Mouse (Mus musculus) heart, postnatal 0 days (tissue): Measurements from ENCODE around the gene Arl15. TPM values are rescaled to one million over a fixed set of nuclear protein-coding genes. Genes with fewer than 3 reads are reported as not detected.

ENCODE experiments used
- ATAC-seq: fragments of 200-750 bp; cut with Nextera tagmentation; 2 replicates; pipeline ENCODE4 v1.8.0; 2017; ENCODE audit warnings: low read depth, moderate number of reproducible peaks, moderate library complexity; ENCODE audit not compliant: insufficient read depth
- DNase-seq: peaks from one replicate; pipeline ENCODE4 v3.0.0-alpha.2; 2016; ENCODE audit warnings: low spot score
- H3K27ac ChIP-seq: fragments of 300-500 bp; sonication (generic); 2 replicates; pipeline ENCODE4 v1.5.1; 2014; ENCODE audit warnings: low read depth, mild to moderate bottlenecking
- H3K27me3 ChIP-seq: fragments of 300-500 bp; sonication (generic); 2 replicates; pipeline ENCODE4 v1.6.1; 2014; ENCODE audit warnings: low read length, mixed read lengths; ENCODE audit not compliant: control insufficient read depth, insufficient read depth
- H3K36me3 ChIP-seq: fragments of 300-500 bp; sonication (generic); replicated peaks from 2 replicates; pipeline ENCODE4 v1.6.1; 2014; ENCODE audit warnings: low read length, mixed read lengths; ENCODE audit not compliant: control insufficient read depth, insufficient read depth
- H3K4me1 ChIP-seq: fragments of 300-500 bp; sonication (generic); 2 replicates; pipeline ENCODE4 v1.6.1; 2014; ENCODE audit warnings: antibody characterized with exemption; ENCODE audit not compliant: control insufficient read depth, insufficient read depth
- H3K4me2 ChIP-seq: fragments of 300-500 bp; sonication (generic); 2 replicates; pipeline ENCODE4 v1.6.1; 2014; ENCODE audit warnings: low read depth, mild to moderate bottlenecking, low read length, moderate library complexity
- H3K4me3 ChIP-seq: fragments of 300-500 bp; sonication (generic); 2 replicates; pipeline ENCODE4 v1.5.1; 2014; ENCODE audit warnings: low read depth, low read length
- H3K9ac ChIP-seq: fragments of 300-500 bp; sonication (generic); replicated peaks from 2 replicates; pipeline ENCODE4 v1.6.1; 2014; ENCODE audit warnings: low read depth, low read length, mixed read lengths
- H3K9me3 ChIP-seq: fragments of 300-500 bp; sonication (generic); replicated peaks from 2 replicates; pipeline ENCODE4 v1.6.1; 2016; ENCODE audit warnings: low read length; ENCODE audit not compliant: control insufficient read depth
- CTCF ChIP-seq: IDR thresholded peaks from 2 replicates; pipeline ENCODE4 v1.5.1; 2016; ENCODE audit warnings: antibody characterized with exemption, control low read depth, low read depth
- EP300 ChIP-seq: IDR thresholded peaks from 2 replicates; pipeline ENCODE4 v1.6.1; 2016; ENCODE audit warnings: antibody characterized with exemption, low read depth
- WGBS: fragments of 180-500 bp; shearing (Covaris S2); extraction: QIAGEN DNeasy Blood & Tissue Kit; methylation state at CpG from one replicate; pipeline ENCODE4 v1.1.7; 2014; 5-methylcytosine and 5-hydroxymethylcytosine counted together
- polyA plus RNA-seq: library from polyadenylated mRNA; unstranded; fragments of >200 nt; fragmentation: Nextera tagmentation; extraction: Ambion mirVana; gene quantifications from 2 replicates; pipeline ENCODE4 v1.2.1, GENCODE M21; 2015
- total RNA-seq: library from RNA; depleted of rRNA; stranded (reverse); fragments of >200 nt; gene quantifications from 2 replicates; pipeline ENCODE4 v1.2.3, GENCODE M21; 2014; ENCODE audit warnings: low replicate concordance

The Arl15 gene
- total and polyA plus RNA-seq, 2 experiments from 2014 or later, result 3.9 to 16.5 TPM

- no peak for ATAC-seq
- DNase-seq, result no peak
- H3K4me3 ChIP-seq, result no peak overlapping the region
- no peak overlapping the region for H3K4me2 ChIP-seq
- peaks cover 13% of the 10 kb centered on the region; the same call in 1 of the 2 replicates for H3K4me1 ChIP-seq
- 0 out of 2 replicates have a peak overlapping the region, but pooled peaks have one; percentile 13 for H3K27ac ChIP-seq
- TF ChIP-seq EP300, result no peak
- no peak for TF ChIP-seq CTCF
- H3K9me3 ChIP-seq, result no peaks in the 10 kb centered on the region
- no peak overlapping the region for H3K9ac ChIP-seq
- WGBS, result 68% methylated on average over 6 of the region's 6 CpGs
- H3K27me3 ChIP-seq, result no peaks in the 10 kb centered on the region
- H3K36me3 ChIP-seq, result no peaks in the 10 kb centered on the region
Observed at GRCm38 (mm10) chr13:113950131-113950530, 155.8 kb downstream of the Arl15 start.

GRCm38 (mm10) chr13:113957438-113957837, 163.1 kb downstream of the Arl15 start:
- no peak overlapping the region for H3K4me3 ChIP-seq
- no peaks in the 10 kb centered on the region for H3K36me3 ChIP-seq
- no peaks in the 10 kb centered on the region for H3K4me1 ChIP-seq
- WGBS, result 83% methylated on average over 4 of the region's 4 CpGs
- H3K27ac ChIP-seq, result no peak overlapping the region
- no peaks in the 10 kb centered on the region for H3K9me3 ChIP-seq
- no peak overlapping the region for H3K9ac ChIP-seq
- DNase-seq (no peak), ATAC-seq (no peak)
- H3K4me2 ChIP-seq, result no peak overlapping the region
- no peaks in the 10 kb centered on the region for H3K27me3 ChIP-seq
- TF ChIP-seq CTCF (no peak), EP300 (no peak)

GRCm38 (mm10) chr13:113964945-113965344, 170.6 kb downstream of the Arl15 start:
- no peak overlapping the region for H3K4me3 ChIP-seq
- WGBS, result 86% methylated on average over 9 of the region's 9 CpGs
- no peak for ATAC-seq
- peaks cover 11% of the 10 kb centered on the region for H3K36me3 ChIP-seq
- no peak overlapping the region for H3K27ac ChIP-seq
- no peak for TF ChIP-seq CTCF
- TF ChIP-seq EP300, result no peak
- no peak for DNase-seq
- no peaks in the 10 kb centered on the region for H3K4me1 ChIP-seq
- H3K9ac ChIP-seq, result no peak overlapping the region
- H3K27me3 ChIP-seq, result no peaks in the 10 kb centered on the region
- H3K9me3 ChIP-seq, result no peaks in the 10 kb centered on the region
- no peak overlapping the region for H3K4me2 ChIP-seq

- Histone ChIP-seq H3K27me3 (no peaks in the 10 kb centered on the region), H3K36me3 (peaks cover 11% of the 10 kb centered on the region), H3K9me3 (no peaks in the 10 kb centered on the region), H3K4me2 (no peak overlapping the region), H3K4me1 (no peaks in the 10 kb centered on the region), H3K9ac (no peak overlapping the region), H3K27ac (no peak overlapping the region), H3K4me3 (no peak overlapping the region)
- peak; percentile 37 for DNase-seq
- WGBS, result 48% methylated on average over 5 of the region's 5 CpGs
- no peak for ATAC-seq
- TF ChIP-seq EP300 (no peak), CTCF (no peak)
Observed at GRCm38 (mm10) chr13:113970706-113971105, 176.4 kb downstream of the Arl15 start.

GRCm38 (mm10) chr13:113972401-113972800, 178.1 kb downstream of the Arl15 start:
- WGBS, result 70% methylated on average over 7 of the region's 7 CpGs
- Histone ChIP-seq H3K9me3 (no peaks in the 10 kb centered on the region), H3K36me3 (peaks cover 9% of the 10 kb centered on the region), H3K4me1 (no peaks in the 10 kb centered on the region), H3K9ac (no peak overlapping the region), H3K27ac (no peak overlapping the region), H3K4me3 (no peak overlapping the region), H3K4me2 (no peak overlapping the region), H3K27me3 (no peaks in the 10 kb centered on the region)
- DNase-seq (no peak), ATAC-seq (no peak)
- TF ChIP-seq CTCF (no peak), EP300 (no peak)

GRCm38 (mm10) chr13:113974866-113975265, 180.6 kb downstream of the Arl15 start:
- no peak for DNase-seq

More at GRCm38 (mm10) chr13:113974866-113975265, 180.6 kb downstream of the Arl15 start:
- Histone ChIP-seq H3K9ac (no peak overlapping the region), H3K4me1 (no peaks in the 10 kb centered on the region), H3K36me3 (no peaks in the 10 kb centered on the region), H3K27ac (no peak overlapping the region), H3K27me3 (no peaks in the 10 kb centered on the region), H3K4me2 (no peak overlapping the region), H3K9me3 (no peaks in the 10 kb centered on the region), H3K4me3 (no peak overlapping the region)
- WGBS, result 62% methylated on average over 1 of the region's 1 CpGs
- TF ChIP-seq CTCF, result no peak
- TF ChIP-seq EP300, result no peak
- ATAC-seq, result no peak
